Mouse (Mus musculus): ENCODE results near the gene Atg101. TPM values are rescaled to one million over a fixed set of nuclear protein-coding genes. Genes with fewer than 3 reads are reported as not detected.

The Atg101 gene
- polyA plus RNA-seq, 1 experiment from 2014 or later = 84.6 TPM

DNA sequence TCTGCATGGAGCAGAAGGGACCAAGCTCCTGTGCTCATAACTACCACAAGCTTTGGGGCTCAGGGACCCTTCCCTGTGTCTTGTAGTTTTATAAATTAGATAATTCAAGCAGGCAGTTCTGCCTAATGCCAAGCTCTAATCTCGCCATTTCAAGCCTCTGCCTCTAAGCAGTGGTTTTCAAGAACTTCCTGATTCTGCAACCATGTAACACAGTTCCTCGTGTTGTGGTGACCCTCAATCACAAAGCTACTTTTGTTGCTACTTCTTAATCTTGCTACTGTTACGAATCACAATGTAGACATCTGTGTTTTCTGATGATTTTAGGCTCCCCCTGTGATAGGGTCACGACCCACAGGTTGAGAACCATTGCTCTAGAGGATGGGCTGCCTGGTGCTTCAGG is 49.6 kb downstream of the Atg101 start:
- 70% methylated on average over 4 of the region's 4 CpGs for WGBS
- Histone ChIP-seq H3K4me3 (no peak overlapping the region), H3K27ac (no peak overlapping the region), H3K4me1 (replicated peaks) (0 out of 2 replicates have a peak, but pooled peaks cover 6% of the 10 kb centered on the region), H3K4me2 (no peak overlapping the region), H3K9me3 (no peaks in the 10 kb centered on the region), H3K36me3 (no peaks in the 10 kb centered on the region), H3K9ac (no peak overlapping the region), H3K27me3 (peaks cover 36% of the 10 kb centered on the region; the same call in 1 of the 2 replicates)
- ATAC-seq (ENCODE audit: low FRiP score) = no peak

DNA sequence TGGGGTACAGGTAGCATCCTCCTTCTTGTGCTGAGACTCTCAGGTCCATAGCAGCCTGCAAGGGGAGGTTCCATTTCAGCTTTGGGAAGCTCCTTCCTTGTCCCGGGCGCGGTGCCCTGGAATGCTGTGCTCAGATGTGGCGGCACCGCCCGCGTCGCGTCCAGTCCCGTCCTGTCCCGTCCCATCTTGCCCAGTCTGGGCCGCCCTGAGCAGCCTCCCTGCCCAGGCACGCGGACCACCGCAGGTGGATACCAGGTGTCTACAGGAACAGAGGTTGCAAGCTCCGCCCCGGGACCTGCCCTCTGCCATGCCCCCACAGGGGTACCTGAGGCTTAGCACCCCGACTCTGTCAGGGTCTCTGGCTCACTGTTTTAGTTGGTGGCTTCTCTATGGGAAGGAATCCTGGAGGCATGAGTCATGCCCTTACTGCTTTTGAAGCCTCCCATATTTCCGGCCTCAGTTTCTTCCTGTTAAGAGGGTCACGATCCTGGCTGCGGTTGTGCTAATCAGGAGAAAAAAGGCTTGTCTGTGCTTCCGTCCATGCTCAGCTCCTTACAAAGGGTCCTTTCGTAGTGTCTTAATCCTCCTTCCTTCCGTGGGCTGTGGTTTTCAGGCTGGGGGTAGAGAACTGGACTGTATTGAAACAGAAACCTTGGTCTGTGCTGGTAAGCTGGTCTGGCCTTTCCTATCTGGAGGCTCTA is 52.6 kb downstream of the Atg101 start:
- ATAC-seq (ENCODE audit: low FRiP score) = no peak
- Histone ChIP-seq H3K36me3 (no peaks in the 10 kb centered on the region), H3K4me2 (no peak overlapping the region), H3K27ac (no peak overlapping the region), H3K4me1 (replicated peaks) (no peaks in the 10 kb centered on the region; the same call in 1 of the 2 replicates), H3K27me3 (peaks cover 43% of the 10 kb centered on the region; the same call in 1 of the 2 replicates), H3K9me3 (no peaks in the 10 kb centered on the region), H3K9ac (0 out of 2 replicates have a peak overlapping the region, but pooled peaks have one; percentile 5), H3K4me3 (no peak overlapping the region)
- 53% methylated on average over 24 of the region's 24 CpGs for WGBS

DNA sequence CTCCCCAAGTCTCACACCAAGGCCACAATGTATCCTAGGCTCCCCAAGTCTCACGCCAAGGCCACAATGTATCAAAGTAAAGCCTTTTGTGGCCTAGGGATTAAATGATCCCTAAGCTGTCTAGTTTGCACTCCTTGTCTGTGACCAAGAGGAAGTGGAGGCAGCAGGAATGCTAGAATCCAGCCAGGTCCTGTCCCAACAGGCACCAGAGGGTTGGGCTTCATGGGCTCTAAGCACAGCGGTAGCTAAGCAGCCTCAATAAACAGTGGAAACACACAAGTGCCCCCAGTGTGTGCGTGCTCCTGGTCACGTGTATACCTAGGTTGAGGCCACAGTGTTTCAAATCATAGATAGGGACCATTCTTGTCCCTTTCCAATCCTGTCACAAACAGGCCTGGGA is 54.3 kb downstream of the Atg101 start:
- Histone ChIP-seq H3K9me3 (no peaks in the 10 kb centered on the region), H3K4me1 (replicated peaks) (no peaks in the 10 kb centered on the region; the same call in 1 of the 2 replicates), H3K9ac (no peak overlapping the region), H3K4me3 (no peak overlapping the region), H3K36me3 (no peaks in the 10 kb centered on the region), H3K27ac (no peak overlapping the region), H3K4me2 (no peak overlapping the region), H3K27me3 (peaks cover 37% of the 10 kb centered on the region; the same call in 1 of the 2 replicates)
- WGBS = 91% methylated on average over 4 of the region's 4 CpGs
- no peak for ATAC-seq (ENCODE audit: low FRiP score)

- no peak overlapping the region for H3K9ac ChIP-seq
Observed at GRCm38 (mm10) chr15:101339537-101339936, 55.5 kb downstream of the Atg101 start.

More at GRCm38 (mm10) chr15:101339537-101339936, 55.5 kb downstream of the Atg101 start:
- Histone ChIP-seq H3K27ac (no peak overlapping the region), H3K9me3 (no peaks in the 10 kb centered on the region), H3K4me3 (no peak overlapping the region), H3K4me1 (replicated peaks) (no peaks in the 10 kb centered on the region; the same call in 1 of the 2 replicates), H3K27me3 (peaks cover 34% of the 10 kb centered on the region; the same call in 1 of the 2 replicates), H3K4me2 (no peak overlapping the region), H3K36me3 (no peaks in the 10 kb centered on the region)
- ATAC-seq (ENCODE audit: low FRiP score) = peak; percentile 88
- 0% methylated on average over 2 of the region's 2 CpGs for WGBS

Other genes starting within 250 kb of the Atg101 start
- gene Gm47841, start 236.9 kb upstream of the Atg101 start, polyA plus RNA-seq (2015; fragmentation: Nextera tagmentation; extraction: Ambion mirVana) = not detected in 2 replicates
- 0.16 and 0.23 TPM in 2 replicates for gene Fignl2, start 205.7 kb upstream of the Atg101 start, polyA plus RNA-seq (2015; fragmentation: Nextera tagmentation; extraction: Ambion mirVana)
- gene Ankrd33, start 168.5 kb upstream of the Atg101 start, polyA plus RNA-seq (2015; fragmentation: Nextera tagmentation; extraction: Ambion mirVana) = not detected in 2 replicates
- 7.9 and 8.6 TPM in 2 replicates for gene Acvrl1, start 155.8 kb upstream of the Atg101 start, polyA plus RNA-seq (2015; fragmentation: Nextera tagmentation; extraction: Ambion mirVana)
- 19.6 and 20.5 TPM in 2 replicates for gene Acvr1b, start 110.2 kb upstream of the Atg101 start, polyA plus RNA-seq (2015; fragmentation: Nextera tagmentation; extraction: Ambion mirVana)
- gene Grasp, start 60.1 kb upstream of the Atg101 start, polyA plus RNA-seq (2015; fragmentation: Nextera tagmentation; extraction: Ambion mirVana) = 1.7 and 1.8 TPM in 2 replicates
- 4.9 and 5.0 TPM in 2 replicates for gene Nr4a1, start 30.0 kb upstream of the Atg101 start, polyA plus RNA-seq (2015; fragmentation: Nextera tagmentation; extraction: Ambion mirVana)
- gene 6030408B16Rik, start 8.9 kb downstream of the Atg101 start, polyA plus RNA-seq (2015; fragmentation: Nextera tagmentation; extraction: Ambion mirVana) = 0.56 and 0.66 TPM in 2 replicates
- gene Krt80, start 85.9 kb downstream of the Atg101 start, polyA plus RNA-seq (2015; fragmentation: Nextera tagmentation; extraction: Ambion mirVana) = 0.09 and 0.10 TPM in 2 replicates
- gene Krt7, start 126.8 kb downstream of the Atg101 start, polyA plus RNA-seq (2015; fragmentation: Nextera tagmentation; extraction: Ambion mirVana) = 0.77 and 0.88 TPM in 2 replicates
- gene Krt87, start 154.5 kb downstream of the Atg101 start, polyA plus RNA-seq (2015; fragmentation: Nextera tagmentation; extraction: Ambion mirVana) = 0.19 and 0.23 TPM in 2 replicates
- gene Krt88, start 163.5 kb downstream of the Atg101 start, polyA plus RNA-seq (2015; fragmentation: Nextera tagmentation; extraction: Ambion mirVana) = not detected in 2 replicates
- not detected in 2 replicates for gene Krt81, start 179.5 kb downstream of the Atg101 start, polyA plus RNA-seq (2015; fragmentation: Nextera tagmentation; extraction: Ambion mirVana)
- gene Krt86, start 189.2 kb downstream of the Atg101 start, polyA plus RNA-seq (2015; fragmentation: Nextera tagmentation; extraction: Ambion mirVana) = not detected in 2 replicates
- not detected in 2 replicates for gene Krt83, start 207.2 kb downstream of the Atg101 start, polyA plus RNA-seq (2015; fragmentation: Nextera tagmentation; extraction: Ambion mirVana)
- not detected in 2 replicates for gene Gm49425, start 233.0 kb downstream of the Atg101 start, polyA plus RNA-seq (2015; fragmentation: Nextera tagmentation; extraction: Ambion mirVana)
- gene Krt84, start 248.5 kb downstream of the Atg101 start, polyA plus RNA-seq (2015; fragmentation: Nextera tagmentation; extraction: Ambion mirVana) = 0.16 TPM in 1 of 2 replicates, not detected in the other

All from hindbrain, embryonic 13.5 days (tissue).